Mouse (Mus musculus) limb, embryonic 14.5 days (tissue): ENCODE results near the gene Mib2. TPM values are rescaled to one million over a fixed set of nuclear protein-coding genes. Genes with fewer than 3 reads are reported as not detected.

ENCODE experiments used
- ATAC-seq: fragments of 200-750 bp; cut with Nextera tagmentation; 2 replicates; pipeline ENCODE4 v1.8.0; 2017; ENCODE audit warnings: low read depth, moderate number of reproducible peaks, moderate TSS enrichment; ENCODE audit not compliant: low FRiP score
- DNase-seq: peaks from one replicate; pipeline ENCODE4 v3.0.0-alpha.2; 2015; ENCODE audit warnings: low spot score
- H3K27ac ChIP-seq: fragments of 300-500 bp; sonication (generic); replicated peaks from 2 replicates; pipeline ENCODE4 v1.5.1; 2014; ENCODE audit warnings: low read depth, mild to moderate bottlenecking, low read length, moderate library complexity, mixed read lengths
- H3K27me3 ChIP-seq: fragments of 300-500 bp; sonication (generic); 2 replicates; pipeline ENCODE4 v1.6.1; 2014; ENCODE audit warnings: low read length, mixed read lengths; ENCODE audit not compliant: control insufficient read depth, insufficient read depth
- H3K36me3 ChIP-seq: fragments of 300-500 bp; sonication (generic); 2 replicates; pipeline ENCODE4 v1.6.1; 2014; ENCODE audit warnings: mild to moderate bottlenecking, low read length, moderate library complexity, mixed read lengths; ENCODE audit not compliant: control insufficient read depth, insufficient read depth
- H3K4me1 ChIP-seq: fragments of 300-500 bp; sonication (generic); 2 replicates; pipeline ENCODE4 v1.6.1; 2014; ENCODE audit warnings: antibody characterized with exemption, low read length, mixed read lengths; ENCODE audit not compliant: control insufficient read depth, insufficient read depth
- H3K4me2 ChIP-seq: fragments of 300-500 bp; sonication (generic); replicated peaks from 2 replicates; pipeline ENCODE4 v1.6.1; 2014; ENCODE audit warnings: low read depth, mild to moderate bottlenecking, low read length, moderate library complexity; ENCODE audit not compliant: severe bottlenecking
- H3K4me3 ChIP-seq: fragments of 300-500 bp; sonication (generic); replicated peaks from 2 replicates; pipeline ENCODE4 v1.5.1; 2014; ENCODE audit warnings: low read length
- H3K9ac ChIP-seq: fragments of 300-500 bp; sonication (generic); 2 replicates; pipeline ENCODE4 v1.6.1; 2014; ENCODE audit warnings: mild to moderate bottlenecking, low read depth, low read length, moderate library complexity; ENCODE audit not compliant: severe bottlenecking
- H3K9me3 ChIP-seq: fragments of 300-500 bp; sonication (generic); 2 replicates; pipeline ENCODE4 v1.6.1; 2016; ENCODE audit warnings: low read length; ENCODE audit not compliant: control insufficient read depth
- POLR2A ChIP-seq: fragments of 200-500 bp; IDR thresholded peaks from 2 replicates; pipeline ENCODE4 v1.8.0; 2012; ENCODE audit warnings: inconsistent platforms, mild to moderate bottlenecking, moderate library complexity, borderline replicate concordance; ENCODE audit not compliant: insufficient read depth, insufficient read length; ENCODE audit errors: extremely low read depth
- WGBS: fragments of 180-500 bp; shearing (Covaris S2); extraction: QIAGEN DNeasy Blood & Tissue Kit; methylation state at CpG from one replicate; pipeline ENCODE4 v1.1.7; 2014; 5-methylcytosine and 5-hydroxymethylcytosine counted together
- polyA plus RNA-seq, 2 experiments: library from polyadenylated mRNA; depleted of rRNA in 1 of 2; stranded (reverse) in 1 of 2; unstranded in 1 of 2; fragments of >200 nt; fragmentation: Nextera tagmentation in 1 of 2; extraction: Ambion mirVana in 1 of 2; gene quantifications; 2 replicates each; pipeline versions ENCODE4 v1.2.1 to v1.2.3; 2012 to 2014

The Mib2 gene
- polyA plus RNA-seq, 2 experiments: 29.5 to 77.4 TPM

GRCm38 (mm10) chr4:155654456-155655298 lies 14.3 kb downstream of the Mib2 start:
- Histone ChIP-seq H3K27me3 (peaks cover 53% of the 10 kb centered on the region), H3K27ac (no peak overlapping the region), H3K4me2 (peak overlapping the region; percentile 94), H3K9ac (peak overlapping the region; percentile 38), H3K4me3 (peak overlapping the region; percentile 44), H3K9me3 (no peaks in the 10 kb centered on the region), H3K4me1 (peaks cover 28% of the 10 kb centered on the region), H3K36me3 (peaks cover 51% of the 10 kb centered on the region)
- TF ChIP-seq POLR2A: no peak
- ATAC-seq (peak; percentile 35; the same call in 1 of the 2 replicates), DNase-seq (peak; percentile 47)
- WGBS: 1% methylated on average over 45 of the region's 52 CpGs

GRCm38 (mm10) chr4:155654183-155654455 lies 14.9 kb downstream of the Mib2 start:
- Histone ChIP-seq H3K27ac (no peak overlapping the region), H3K4me1 (peaks cover 28% of the 10 kb centered on the region), H3K36me3 (peaks cover 54% of the 10 kb centered on the region), H3K9me3 (no peaks in the 10 kb centered on the region), H3K9ac (peak overlapping the region; percentile 38; the same call in 1 of the 2 replicates), H3K27me3 (peaks cover 53% of the 10 kb centered on the region), H3K4me3 (peak overlapping the region; percentile 44), H3K4me2 (peak overlapping the region; percentile 94)
- ATAC-seq: 0 out of 2 replicates have a peak, but pooled peaks have one; percentile 5
- TF ChIP-seq POLR2A: no peak
- no peak for DNase-seq
- WGBS: 5% methylated on average over 6 of the region's 6 CpGs

GRCm38 (mm10) chr4:155653451-155654182 lies 15.4 kb downstream of the Mib2 start:
- H3K27me3 ChIP-seq: peaks cover 53% of the 10 kb centered on the region

GRCm38 (mm10) chr4:155653086-155653450 lies 15.9 kb downstream of the Mib2 start, which contains the start of gene Mmp23:
Mmp23 (minus strand) TSS chr4:155653384.
- WGBS: under 1% methylated on average over 33 of the region's 33 CpGs
- TF ChIP-seq POLR2A: no peak
- Histone ChIP-seq H3K4me3 (peak within 1 kb of the TSS; percentile 44), H3K4me2 (peak within 1 kb of the TSS; percentile 94), H3K27me3 (peaks cover 53% of the 10 kb centered on the region), H3K9me3 (no peaks in the 10 kb centered on the region), H3K4me1 (peaks cover 28% of the 10 kb centered on the region), H3K36me3 (peaks cover 54% of the 10 kb centered on the region), H3K9ac (peak within 1 kb of the TSS; percentile 66), H3K27ac (no peak within 1 kb of the TSS)
- ATAC-seq (peak; percentile 62), DNase-seq (peak; percentile 46)

More at GRCm38 (mm10) chr4:155653451-155654182, 15.4 kb downstream of the Mib2 start:
- H3K36me3 ChIP-seq: peaks cover 54% of the 10 kb centered on the region
- DNase-seq: no peak
- peak overlapping the region; percentile 66 for H3K9ac ChIP-seq
- peak overlapping the region; percentile 44 for H3K4me3 ChIP-seq
- H3K4me1 ChIP-seq: peaks cover 28% of the 10 kb centered on the region
- ATAC-seq: peak; percentile 35; the same call in 1 of the 2 replicates
- no peaks in the 10 kb centered on the region for H3K9me3 ChIP-seq
- H3K4me2 ChIP-seq: peak overlapping the region; percentile 94
- WGBS: 2% methylated on average over 31 of the region's 31 CpGs
- TF ChIP-seq POLR2A: no peak
- no peak overlapping the region for H3K27ac ChIP-seq

GRCm38 (mm10) chr4:155652283-155653085 lies 16.5 kb downstream of the Mib2 start:
- no peak for DNase-seq

More at GRCm38 (mm10) chr4:155652283-155653085, 16.5 kb downstream of the Mib2 start:
- H3K27ac ChIP-seq: no peak overlapping the region
- peaks cover 28% of the 10 kb centered on the region for H3K4me1 ChIP-seq
- peak overlapping the region; percentile 44 for H3K4me3 ChIP-seq
- ATAC-seq: no peak
- peaks cover 57% of the 10 kb centered on the region for H3K36me3 ChIP-seq
- H3K27me3 ChIP-seq: peaks cover 53% of the 10 kb centered on the region
- WGBS: 22% methylated on average over 35 of the region's 36 CpGs
- H3K9ac ChIP-seq: peak overlapping the region; percentile 66
- no peak for TF ChIP-seq POLR2A
- peak overlapping the region; percentile 94 for H3K4me2 ChIP-seq
- no peaks in the 10 kb centered on the region for H3K9me3 ChIP-seq
